Mouse (Mus musculus) leukemia stem cell, adult 10-12 weeks (primary cell): ENCODE measurements around the gene Gm10424. TPM values are rescaled to one million over a fixed set of nuclear protein-coding genes. Genes with fewer than 3 reads are reported as not detected.

Experiments
- polyA plus RNA-seq: library from polyadenylated mRNA; stranded (reverse); fragments of >175 nt; gene quantifications from 2 replicates; pipeline ENCODE4 v1.2.3, GENCODE M21; 2012; ENCODE audit warnings: low replicate concordance

The Gm10424 gene
- polyA plus RNA-seq = not detected in 2 replicates

DNA sequence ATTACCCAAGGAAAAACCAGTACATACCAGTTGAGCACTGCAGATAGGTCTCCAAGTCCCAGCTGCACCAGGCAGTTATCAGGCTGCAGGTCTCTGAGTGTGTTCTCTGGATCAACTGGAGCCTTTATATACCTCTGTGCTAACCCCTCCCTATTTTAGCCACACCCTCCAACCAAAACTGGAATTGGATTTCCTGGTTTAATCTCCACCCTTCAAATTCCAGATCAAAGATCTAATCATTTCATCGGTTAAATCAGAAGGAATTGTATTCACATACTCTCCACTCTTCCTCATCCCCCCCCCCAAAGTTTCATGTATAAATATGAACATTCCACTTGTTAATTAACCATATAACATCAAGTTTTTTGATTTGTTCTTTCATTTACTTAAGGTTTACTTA, at the start of gene Gm10424:
Gene Gm10424, minus strand, starts transcription at position 101 of the 400 bp plus-strand sequence.

DNA sequence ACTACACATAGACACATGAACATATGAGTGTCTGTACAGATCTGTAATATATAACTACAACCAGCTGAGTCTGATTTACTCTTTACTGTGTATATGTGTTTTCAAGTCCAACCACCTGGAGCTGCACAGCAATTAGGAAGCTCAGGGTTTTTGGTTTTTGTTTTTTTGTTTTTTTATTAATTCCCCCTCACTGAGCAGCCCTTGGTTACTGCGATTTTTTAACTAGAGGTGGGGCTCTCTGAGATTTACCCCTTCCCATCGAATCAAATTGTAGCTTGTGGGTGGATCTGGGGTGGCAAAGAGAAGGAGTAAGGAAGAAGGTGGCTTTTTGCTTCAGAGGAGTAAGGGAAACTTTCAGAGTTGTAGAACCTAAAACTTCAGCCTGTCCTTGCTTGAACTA, 33.0 kb upstream of the Gm10424 start, which contains the start of gene Gm3259:
Gene Gm3259, plus strand, starts transcription at position 301 of the 400 bp plus-strand sequence.

Other genes starting within 250 kb of the Gm10424 start
- gene Gm7942, start 165.8 kb downstream of the Gm10424 start, polyA plus RNA-seq = not detected in 2 replicates
- not detected in 2 replicates for gene Gm16513, start 90.1 kb downstream of the Gm10424 start, polyA plus RNA-seq
- gene Gm3259, start 33.1 kb upstream of the Gm10424 start, polyA plus RNA-seq = not detected in 2 replicates
- gene D5Ertd577e, start 184.0 kb upstream of the Gm10424 start, polyA plus RNA-seq = not detected in 2 replicates
- not detected in 2 replicates for gene Gm3286, start 238.0 kb upstream of the Gm10424 start, polyA plus RNA-seq